Mouse (Mus musculus): ENCODE data around the gene Lypd6b. TPM values are rescaled to one million over a fixed set of nuclear protein-coding genes. Genes with fewer than 3 reads are reported as not detected.

Gene Lypd6b
- polyA plus RNA-seq, 1 experiment from 2014 or later, result 18.1 TPM

GRCm38 (mm10) chr2:49830369-49830768, 42.9 kb downstream of the Lypd6b start:
- Histone ChIP-seq H3K27me3 (replicated peaks) (no peaks in the 10 kb centered on the region), H3K4me3 (replicated peaks) (no peak overlapping the region), H3K9ac (no peak overlapping the region), H3K4me1 (no peaks in the 10 kb centered on the region), H3K4me2 (no peak overlapping the region), H3K9me3 (no peaks in the 10 kb centered on the region), H3K36me3 (no peaks in the 10 kb centered on the region), H3K27ac (no peak overlapping the region)
- ATAC-seq (ENCODE audit: insufficient read depth, low FRiP score, low read depth), result no peak
- 88% methylated on average over 3 of the region's 3 CpGs for WGBS

GRCm38 (mm10) chr2:49832277-49832803, 44.9 kb downstream of the Lypd6b start:
- no peaks in the 10 kb centered on the region for H3K27me3 ChIP-seq (replicated peaks)
- H3K36me3 ChIP-seq, result no peaks in the 10 kb centered on the region
- H3K9me3 ChIP-seq, result no peaks in the 10 kb centered on the region
- 58% methylated on average over 9 of the region's 9 CpGs for WGBS
- no peaks in the 10 kb centered on the region for H3K4me1 ChIP-seq
- no peak overlapping the region for H3K9ac ChIP-seq
- no peak overlapping the region for H3K4me2 ChIP-seq
- no peak overlapping the region for H3K4me3 ChIP-seq (replicated peaks)
- H3K27ac ChIP-seq, result peak overlapping the region; percentile 21; the same call in 1 of the 2 replicates
- ATAC-seq (ENCODE audit: insufficient read depth, low FRiP score, low read depth), result peak; percentile 90

GRCm38 (mm10) chr2:49837454-49838059, 50.1 kb downstream of the Lypd6b start:
- Histone ChIP-seq H3K9ac (no peak overlapping the region), H3K27me3 (replicated peaks) (no peaks in the 10 kb centered on the region), H3K4me2 (no peak overlapping the region), H3K9me3 (no peaks in the 10 kb centered on the region), H3K4me1 (no peaks in the 10 kb centered on the region), H3K4me3 (replicated peaks) (no peak overlapping the region), H3K36me3 (no peaks in the 10 kb centered on the region), H3K27ac (no peak overlapping the region)
- ATAC-seq (ENCODE audit: insufficient read depth, low FRiP score, low read depth), result no peak
- WGBS, result 65% methylated on average over 12 of the region's 12 CpGs

- no peak overlapping the region for H3K9ac ChIP-seq
- H3K4me1 ChIP-seq, result no peaks in the 10 kb centered on the region
- no peak overlapping the region for H3K4me3 ChIP-seq (replicated peaks)
- H3K4me2 ChIP-seq, result no peak overlapping the region
- H3K27me3 ChIP-seq (replicated peaks), result no peaks in the 10 kb centered on the region
- H3K36me3 ChIP-seq, result no peaks in the 10 kb centered on the region
- WGBS, result 58% methylated on average over 7 of the region's 7 CpGs
- no peak overlapping the region for H3K27ac ChIP-seq
- no peak for ATAC-seq (ENCODE audit: insufficient read depth, low FRiP score, low read depth)
- H3K9me3 ChIP-seq, result no peaks in the 10 kb centered on the region
Measured at GRCm38 (mm10) chr2:49838611-49839010, 51.1 kb downstream of the Lypd6b start.

GRCm38 (mm10) chr2:49840573-49840972, 53.1 kb downstream of the Lypd6b start:
- Histone ChIP-seq H3K4me3 (replicated peaks) (no peak overlapping the region), H3K36me3 (no peaks in the 10 kb centered on the region), H3K4me1 (no peaks in the 10 kb centered on the region), H3K9me3 (no peaks in the 10 kb centered on the region), H3K27ac (no peak overlapping the region), H3K9ac (no peak overlapping the region), H3K27me3 (replicated peaks) (no peaks in the 10 kb centered on the region), H3K4me2 (no peak overlapping the region)
- WGBS, result 25% methylated on average over 6 of the region's 6 CpGs
- ATAC-seq (ENCODE audit: insufficient read depth, low FRiP score, low read depth), result 0 out of 2 replicates have a peak, but pooled peaks have one; percentile 35

- no peak overlapping the region for H3K27ac ChIP-seq
- H3K4me2 ChIP-seq, result no peak overlapping the region
- no peaks in the 10 kb centered on the region for H3K27me3 ChIP-seq (replicated peaks)
- H3K9ac ChIP-seq, result no peak overlapping the region
- no peak for ATAC-seq (ENCODE audit: insufficient read depth, low FRiP score, low read depth)
- no peaks in the 10 kb centered on the region for H3K9me3 ChIP-seq
- no peak overlapping the region for H3K4me3 ChIP-seq (replicated peaks)
- H3K36me3 ChIP-seq, result no peaks in the 10 kb centered on the region
- no peaks in the 10 kb centered on the region for H3K4me1 ChIP-seq
- 94% methylated on average over 5 of the region's 5 CpGs for WGBS
Measured at GRCm38 (mm10) chr2:49841089-49841488, 53.6 kb downstream of the Lypd6b start.

GRCm38 (mm10) chr2:49845104-49845503, 57.6 kb downstream of the Lypd6b start:
- Histone ChIP-seq H3K4me1 (no peaks in the 10 kb centered on the region), H3K4me3 (replicated peaks) (no peak overlapping the region), H3K27me3 (replicated peaks) (no peaks in the 10 kb centered on the region), H3K27ac (no peak overlapping the region), H3K4me2 (no peak overlapping the region), H3K9ac (no peak overlapping the region), H3K36me3 (no peaks in the 10 kb centered on the region), H3K9me3 (no peaks in the 10 kb centered on the region)
- WGBS, result 65% methylated on average over 7 of the region's 7 CpGs
- no peak for ATAC-seq (ENCODE audit: insufficient read depth, low FRiP score, low read depth)

GRCm38 (mm10) chr2:49846097-49846496, 58.6 kb downstream of the Lypd6b start:
- 56% methylated on average over 3 of the region's 3 CpGs for WGBS
- no peak overlapping the region for H3K4me2 ChIP-seq
- H3K4me3 ChIP-seq (replicated peaks), result no peak overlapping the region
- H3K9ac ChIP-seq, result no peak overlapping the region
- H3K27me3 ChIP-seq (replicated peaks), result no peaks in the 10 kb centered on the region
- no peaks in the 10 kb centered on the region for H3K9me3 ChIP-seq
- ATAC-seq (ENCODE audit: insufficient read depth, low FRiP score, low read depth), result no peak
- no peak overlapping the region for H3K27ac ChIP-seq
- no peaks in the 10 kb centered on the region for H3K4me1 ChIP-seq
- H3K36me3 ChIP-seq, result no peaks in the 10 kb centered on the region

GRCm38 (mm10) chr2:49846880-49847279, 59.4 kb downstream of the Lypd6b start:
- ATAC-seq (ENCODE audit: insufficient read depth, low FRiP score, low read depth), result no peak
- H3K9me3 ChIP-seq, result no peaks in the 10 kb centered on the region
- H3K4me2 ChIP-seq, result no peak overlapping the region
- H3K9ac ChIP-seq, result no peak overlapping the region
- no peak overlapping the region for H3K4me3 ChIP-seq (replicated peaks)
- no peaks in the 10 kb centered on the region for H3K36me3 ChIP-seq
- no peaks in the 10 kb centered on the region for H3K4me1 ChIP-seq
- WGBS, result 72% methylated on average over 3 of the region's 3 CpGs
- H3K27ac ChIP-seq, result no peak overlapping the region
- H3K27me3 ChIP-seq (replicated peaks), result no peaks in the 10 kb centered on the region

GRCm38 (mm10) chr2:49847831-49848230, 60.3 kb downstream of the Lypd6b start:
- Histone ChIP-seq H3K4me3 (replicated peaks) (no peak overlapping the region), H3K27ac (no peak overlapping the region; the same call in 1 of the 2 replicates), H3K4me1 (no peaks in the 10 kb centered on the region), H3K9ac (no peak overlapping the region), H3K9me3 (no peaks in the 10 kb centered on the region), H3K4me2 (no peak overlapping the region), H3K36me3 (no peaks in the 10 kb centered on the region), H3K27me3 (replicated peaks) (no peaks in the 10 kb centered on the region)
- no peak for ATAC-seq (ENCODE audit: insufficient read depth, low FRiP score, low read depth)
- WGBS, result 33% methylated on average over 2 of the region's 2 CpGs

GRCm38 (mm10) chr2:49849771-49850170, 62.3 kb downstream of the Lypd6b start:
- Histone ChIP-seq H3K27me3 (replicated peaks) (no peaks in the 10 kb centered on the region), H3K9me3 (no peaks in the 10 kb centered on the region), H3K27ac (no peak overlapping the region), H3K4me1 (no peaks in the 10 kb centered on the region), H3K36me3 (no peaks in the 10 kb centered on the region), H3K4me2 (no peak overlapping the region), H3K9ac (no peak overlapping the region), H3K4me3 (replicated peaks) (no peak overlapping the region)
- no peak for ATAC-seq (ENCODE audit: insufficient read depth, low FRiP score, low read depth)
- whole genome bisulfite sequencing, result 71% methylated on average over 1 of the region's 1 CpGs

GRCm38 (mm10) chr2:49851977-49852376, 64.5 kb downstream of the Lypd6b start:
- no peak overlapping the region for H3K9ac ChIP-seq
- ATAC-seq (ENCODE audit: insufficient read depth, low FRiP score, low read depth), result no peak
- H3K4me2 ChIP-seq, result no peak overlapping the region
- no peak overlapping the region for H3K27ac ChIP-seq
- no peaks in the 10 kb centered on the region for H3K4me1 ChIP-seq
- no peaks in the 10 kb centered on the region for H3K36me3 ChIP-seq
- H3K27me3 ChIP-seq (replicated peaks), result no peaks in the 10 kb centered on the region
- no peak overlapping the region for H3K4me3 ChIP-seq (replicated peaks)
- no peaks in the 10 kb centered on the region for H3K9me3 ChIP-seq

- Histone ChIP-seq H3K9ac (no peak overlapping the region), H3K4me3 (replicated peaks) (no peak overlapping the region), H3K9me3 (no peaks in the 10 kb centered on the region), H3K27me3 (replicated peaks) (no peaks in the 10 kb centered on the region), H3K36me3 (no peaks in the 10 kb centered on the region), H3K4me1 (no peaks in the 10 kb centered on the region), H3K27ac (no peak overlapping the region), H3K4me2 (peak overlapping the region; percentile 32)
- no peak for ATAC-seq (ENCODE audit: insufficient read depth, low FRiP score, low read depth)
- 42% methylated on average over 10 of the region's 10 CpGs for WGBS
Measured at GRCm38 (mm10) chr2:49856161-49856564, 68.7 kb downstream of the Lypd6b start.

Data from stomach, embryonic 15.5 days (tissue).